Mouse (Mus musculus) midbrain, embryonic 10.5 days (tissue): ENCODE data around the gene Ascc3. TPM values are rescaled to one million over a fixed set of nuclear protein-coding genes. Genes with fewer than 3 reads are reported as not detected.

Experiments used
- DNase-seq: peaks from one replicate; pipeline ENCODE4 v3.0.0-alpha.2; 2017; ENCODE audit warnings: low spot score
- H3K27ac ChIP-seq: fragments of 300-500 bp; sonication (generic); replicated peaks from 2 replicates; pipeline ENCODE4 v1.5.1; 2016; ENCODE audit warnings: mild to moderate bottlenecking
- H3K27me3 ChIP-seq: fragments of 300-500 bp; sonication (generic); 2 replicates; pipeline ENCODE4 v1.6.1; 2016; ENCODE audit warnings: low read depth, mild to moderate bottlenecking; ENCODE audit not compliant: poor library complexity, severe bottlenecking
- H3K36me3 ChIP-seq: fragments of 300-500 bp; sonication (generic); 2 replicates; pipeline ENCODE4 v1.6.1; 2016; ENCODE audit warnings: mild to moderate bottlenecking, moderate library complexity
- H3K4me1 ChIP-seq: fragments of 300-500 bp; sonication (generic); 2 replicates; pipeline ENCODE4 v1.6.1; 2016
- H3K4me3 ChIP-seq: fragments of 300-500 bp; sonication (generic); 2 replicates; pipeline ENCODE4 v1.5.1; 2016; ENCODE audit warnings: mild to moderate bottlenecking, moderate library complexity
- H3K9me3 ChIP-seq: fragments of 300-500 bp; sonication (generic); replicated peaks from 2 replicates; pipeline ENCODE4 v1.6.1; 2016; ENCODE audit warnings: mild to moderate bottlenecking
- WGBS: fragments of 180-500 bp; shearing (Covaris S2); methylation state at CpG from one replicate; pipeline ENCODE4 v1.1.7; 2016; 5-methylcytosine and 5-hydroxymethylcytosine counted together
- polyA plus RNA-seq: library from polyadenylated mRNA; unstranded; fragments of >200 nt; fragmentation: Nextera tagmentation; extraction: Ambion mirVana; gene quantifications from 2 replicates; pipeline ENCODE4 v1.2.1, GENCODE M21; 2016

Gene Ascc3
- polyA plus RNA-seq, 1 experiment from 2014 or later, result 15.0 TPM

DNA sequence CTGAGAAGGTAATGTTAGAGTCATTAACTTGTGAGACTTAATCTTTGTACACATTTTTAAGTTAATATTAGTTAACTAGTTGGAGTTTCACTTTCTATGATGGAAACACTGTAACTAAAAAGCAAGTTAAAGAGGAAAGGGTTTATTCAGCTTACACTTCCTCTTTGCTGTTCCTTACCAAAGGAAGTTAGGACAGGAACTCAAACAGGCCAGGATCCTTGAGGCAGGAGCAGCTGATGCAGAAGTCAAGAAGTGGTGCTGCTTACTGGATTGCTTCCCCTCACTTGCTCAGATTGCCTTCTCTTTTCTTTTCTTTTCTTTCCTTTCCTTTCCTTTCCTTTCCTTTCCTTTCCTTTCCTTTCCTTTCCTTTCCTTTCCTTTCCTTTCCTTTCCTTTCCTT is 97.9 kb downstream of the Ascc3 start:
- Histone ChIP-seq H3K27ac (no peak overlapping the region), H3K36me3 (peaks cover 3% of the 10 kb centered on the region; the same call in 1 of the 2 replicates), H3K27me3 (no peaks in the 10 kb centered on the region), H3K9me3 (no peaks in the 10 kb centered on the region), H3K4me3 (no peak overlapping the region), H3K4me1 (no peaks in the 10 kb centered on the region)
- no peak for DNase-seq

DNA sequence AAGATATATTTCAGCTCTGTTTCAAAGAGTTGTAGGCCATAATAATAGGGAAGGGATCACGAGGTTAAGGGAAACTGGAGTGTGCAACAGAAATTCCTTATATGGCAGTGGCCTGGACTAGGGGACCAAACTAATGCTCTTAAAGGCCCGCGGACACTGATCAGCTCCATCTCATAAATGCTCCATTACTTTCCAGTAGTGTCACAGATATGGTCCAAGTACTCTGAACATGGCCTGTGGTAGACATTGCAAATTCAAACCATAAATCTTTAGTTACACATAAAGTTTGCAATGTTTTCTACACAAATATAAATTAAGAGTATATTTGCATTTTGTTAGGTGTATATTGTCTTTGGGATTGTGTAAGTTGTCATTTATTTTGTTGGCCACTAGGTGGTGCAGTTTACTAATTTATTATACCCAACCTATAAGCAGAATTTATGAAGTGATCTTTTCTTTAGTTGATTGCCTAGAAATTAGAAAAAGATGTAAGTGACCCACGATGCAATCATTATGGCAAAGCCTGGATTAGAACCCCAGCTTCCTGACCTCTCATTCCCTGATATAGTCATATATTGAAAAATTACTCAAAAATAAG is 106.5 kb downstream of the Ascc3 start:
- Histone ChIP-seq H3K4me3 (no peak overlapping the region), H3K36me3 (no peaks in the 10 kb centered on the region), H3K4me1 (no peaks in the 10 kb centered on the region), H3K9me3 (no peaks in the 10 kb centered on the region), H3K27me3 (no peaks in the 10 kb centered on the region), H3K27ac (no peak overlapping the region)
- no peak for DNase-seq
- WGBS, result 62% methylated on average over 4 of the region's 4 CpGs

DNA sequence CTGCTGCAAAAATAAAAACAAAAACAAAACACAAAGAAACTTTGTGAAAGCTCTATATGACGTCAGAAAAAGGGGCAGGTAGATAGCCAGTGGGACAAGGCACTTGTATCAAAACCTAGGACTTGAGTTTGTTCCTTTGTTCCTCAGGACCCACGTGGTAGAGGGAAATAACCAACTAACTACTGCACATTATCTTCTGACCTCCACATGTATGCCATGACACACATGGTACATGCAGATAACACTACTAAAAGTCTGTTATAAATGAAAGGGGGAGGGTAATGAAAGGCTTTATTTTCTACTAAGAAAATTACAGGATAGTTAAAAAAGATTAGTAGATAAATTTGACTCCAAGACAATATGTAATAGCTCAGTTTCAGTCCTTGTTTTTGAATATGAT is 109.3 kb downstream of the Ascc3 start:
- Histone ChIP-seq H3K9me3 (no peaks in the 10 kb centered on the region), H3K36me3 (no peaks in the 10 kb centered on the region), H3K4me1 (no peaks in the 10 kb centered on the region), H3K27me3 (no peaks in the 10 kb centered on the region), H3K27ac (no peak overlapping the region), H3K4me3 (no peak overlapping the region)
- no peak for DNase-seq
- 74% methylated on average over 2 of the region's 2 CpGs for WGBS

DNA sequence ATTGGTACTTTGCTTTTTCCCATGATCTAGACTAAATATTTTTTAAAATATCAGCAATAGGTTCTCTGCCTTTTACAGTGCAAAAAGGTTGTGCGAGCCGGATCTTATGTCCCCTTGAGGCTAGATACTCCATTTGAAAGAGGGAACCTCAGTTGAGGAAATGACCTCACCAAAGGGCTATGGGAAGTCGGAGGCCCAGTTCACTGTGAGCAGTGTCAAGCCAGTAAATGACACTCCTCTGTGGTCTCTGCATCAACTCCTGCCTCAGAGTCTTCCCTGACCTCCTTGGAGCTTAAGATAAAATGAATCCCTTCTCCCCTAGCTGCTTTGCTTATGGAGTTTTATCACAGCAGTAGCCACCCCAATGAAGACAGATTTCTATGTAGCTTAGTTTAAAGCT is 109.9 kb downstream of the Ascc3 start:
- H3K36me3 ChIP-seq, result no peaks in the 10 kb centered on the region
- H3K27me3 ChIP-seq, result no peaks in the 10 kb centered on the region
- no peaks in the 10 kb centered on the region for H3K9me3 ChIP-seq
- DNase-seq, result no peak
- no peak overlapping the region for H3K27ac ChIP-seq
- no peak overlapping the region for H3K4me3 ChIP-seq
- WGBS, result 81% methylated on average over 3 of the region's 3 CpGs
- no peaks in the 10 kb centered on the region for H3K4me1 ChIP-seq

DNA sequence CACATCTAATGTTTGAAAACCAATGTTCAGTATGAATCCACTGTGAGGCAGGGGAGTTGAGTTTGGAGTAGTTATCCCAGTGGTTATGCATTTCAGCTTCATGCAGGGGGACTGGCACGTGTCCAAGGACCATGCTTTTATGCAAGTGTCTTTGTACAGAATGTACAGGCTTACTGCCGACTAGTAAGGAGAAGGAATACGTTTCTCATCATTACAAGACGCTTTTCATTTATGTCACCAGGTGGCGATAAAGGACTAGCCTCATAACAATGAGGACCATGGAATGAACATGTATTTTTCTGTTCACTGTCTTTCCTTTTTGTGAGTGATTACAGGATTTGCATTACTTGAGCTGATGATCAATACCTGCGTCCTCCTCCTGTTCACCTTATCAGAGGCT is 111.7 kb downstream of the Ascc3 start:
- no peak overlapping the region for H3K27ac ChIP-seq
- no peaks in the 10 kb centered on the region for H3K27me3 ChIP-seq
- H3K4me1 ChIP-seq, result no peaks in the 10 kb centered on the region
- no peaks in the 10 kb centered on the region; the same call in 1 of the 2 replicates for H3K36me3 ChIP-seq
- 33% methylated on average over 6 of the region's 6 CpGs for WGBS
- H3K9me3 ChIP-seq, result no peaks in the 10 kb centered on the region
- no peak overlapping the region for H3K4me3 ChIP-seq
- DNase-seq, result no peak

DNA sequence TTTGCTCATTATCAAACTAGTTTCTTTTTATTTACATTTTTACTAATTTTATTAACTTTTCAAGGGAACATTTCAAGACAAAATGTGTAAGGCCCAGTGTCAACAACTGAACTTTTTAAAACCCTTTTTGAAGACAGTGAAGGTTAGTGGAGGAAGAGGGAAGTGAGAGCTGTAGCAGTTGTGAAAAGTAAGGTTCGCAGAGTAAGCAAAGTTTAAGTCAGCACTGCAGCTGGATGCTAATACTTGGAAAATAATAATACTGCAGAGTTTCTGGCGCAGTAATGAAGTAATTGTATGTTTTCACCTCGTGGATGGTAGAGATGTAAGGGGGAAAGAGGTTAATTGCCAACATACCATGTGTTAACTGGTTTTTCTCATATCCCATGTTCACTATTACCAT is 112.4 kb downstream of the Ascc3 start:
- no peak overlapping the region for H3K4me3 ChIP-seq
- H3K27ac ChIP-seq, result no peak overlapping the region
- no peaks in the 10 kb centered on the region for H3K9me3 ChIP-seq
- WGBS, result 92% methylated on average over 3 of the region's 3 CpGs
- no peaks in the 10 kb centered on the region for H3K27me3 ChIP-seq
- no peak for DNase-seq
- no peaks in the 10 kb centered on the region for H3K4me1 ChIP-seq
- no peaks in the 10 kb centered on the region; the same call in 1 of the 2 replicates for H3K36me3 ChIP-seq

DNA sequence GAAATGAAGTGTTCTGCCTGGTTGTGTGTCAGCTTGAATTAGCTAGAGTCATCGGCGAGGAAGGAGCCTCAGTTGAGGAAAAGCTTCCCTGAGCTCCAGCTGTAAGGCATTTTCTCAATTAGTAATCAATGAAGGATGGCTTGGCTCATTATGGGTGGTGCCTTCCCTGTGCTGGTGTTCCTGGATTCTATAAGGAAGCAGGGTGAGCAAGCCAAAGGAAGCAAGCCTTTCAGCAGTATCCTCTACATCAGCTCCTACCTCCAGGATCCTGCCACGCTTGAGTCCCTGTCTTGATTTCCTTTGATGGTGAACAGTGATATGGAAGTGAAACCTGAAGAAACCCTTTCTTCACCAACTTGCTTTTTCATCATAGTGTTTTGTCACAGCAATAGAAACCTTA is 118.8 kb downstream of the Ascc3 start:
- Histone ChIP-seq H3K4me1 (no peaks in the 10 kb centered on the region), H3K36me3 (peaks cover 8% of the 10 kb centered on the region; the same call in 1 of the 2 replicates), H3K4me3 (no peak overlapping the region), H3K9me3 (no peaks in the 10 kb centered on the region), H3K27ac (no peak overlapping the region), H3K27me3 (no peaks in the 10 kb centered on the region)
- 96% methylated on average over 3 of the region's 3 CpGs for WGBS
- no peak for DNase-seq

DNA sequence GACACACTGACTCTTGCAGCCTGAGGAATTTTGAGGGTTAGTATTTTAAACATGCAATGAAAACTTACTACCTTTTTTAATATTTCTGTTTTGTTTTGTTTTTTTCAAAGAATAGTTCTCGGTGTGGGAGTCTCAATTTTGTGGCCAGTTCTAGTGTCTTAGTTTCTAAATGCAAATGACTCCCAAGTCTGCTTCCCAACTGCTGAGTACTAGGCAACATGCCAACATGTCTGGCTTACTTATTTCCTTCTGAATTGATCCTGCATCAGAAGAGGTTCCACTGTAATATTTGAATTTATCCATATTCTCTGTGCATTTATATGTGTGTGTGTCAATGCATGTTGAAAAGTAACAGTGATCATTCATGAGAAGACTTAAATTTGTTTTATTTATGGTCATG is 119.3 kb downstream of the Ascc3 start:
- no peak for DNase-seq
- Histone ChIP-seq H3K4me1 (no peaks in the 10 kb centered on the region), H3K27me3 (no peaks in the 10 kb centered on the region), H3K9me3 (no peaks in the 10 kb centered on the region), H3K4me3 (no peak overlapping the region), H3K36me3 (peaks cover 8% of the 10 kb centered on the region; the same call in 1 of the 2 replicates), H3K27ac (no peak overlapping the region)
- 94% methylated on average over 1 of the region's 1 CpGs for WGBS

DNA sequence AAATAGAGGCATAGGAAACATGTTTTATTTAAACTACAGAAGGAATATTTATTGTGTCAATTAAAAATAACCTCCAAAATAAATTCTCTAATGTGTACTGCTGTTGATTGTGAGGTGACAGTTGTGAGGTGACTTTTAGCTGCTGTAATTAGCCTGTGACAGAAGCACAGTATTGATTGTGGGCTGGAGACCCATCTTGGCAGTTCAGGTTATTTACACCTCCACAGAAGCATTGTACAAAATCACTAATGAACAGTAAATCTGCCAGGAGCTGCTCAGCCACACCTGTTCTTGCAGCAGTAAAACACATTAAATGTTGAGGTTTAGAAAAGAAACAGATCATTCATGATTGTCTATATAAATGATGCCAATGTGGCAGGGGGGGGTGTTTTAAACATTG is 141.0 kb downstream of the Ascc3 start:
- Histone ChIP-seq H3K9me3 (no peaks in the 10 kb centered on the region), H3K4me1 (no peaks in the 10 kb centered on the region), H3K27ac (no peak overlapping the region), H3K36me3 (peaks cover 6% of the 10 kb centered on the region; the same call in 1 of the 2 replicates), H3K4me3 (no peak overlapping the region), H3K27me3 (no peaks in the 10 kb centered on the region)
- no peak for DNase-seq

DNA sequence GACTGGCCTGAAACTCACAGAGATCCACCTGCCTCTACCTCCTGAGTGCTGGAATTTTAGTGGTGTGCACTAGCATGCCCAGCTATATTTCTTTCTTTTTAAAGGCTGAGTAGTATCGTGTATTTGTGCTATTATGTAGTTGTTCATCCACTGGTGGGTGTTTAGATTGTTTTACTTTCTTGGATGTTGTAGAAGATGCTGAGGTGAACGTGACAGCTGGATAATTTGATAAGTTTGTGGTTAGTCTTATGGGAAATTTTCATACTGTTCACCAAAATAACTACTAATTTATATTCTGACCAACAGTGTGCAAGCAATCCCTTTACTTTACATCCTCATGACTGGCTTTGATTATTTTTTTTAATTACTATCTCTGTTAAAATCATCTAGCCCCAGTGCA is 169.6 kb downstream of the Ascc3 start:
- Histone ChIP-seq H3K9me3 (no peaks in the 10 kb centered on the region), H3K27ac (no peak overlapping the region), H3K4me1 (no peaks in the 10 kb centered on the region), H3K27me3 (no peaks in the 10 kb centered on the region), H3K4me3 (no peak overlapping the region), H3K36me3 (0 out of 2 replicates have a peak, but pooled peaks cover 4% of the 10 kb centered on the region)
- 92% methylated on average over 2 of the region's 2 CpGs for WGBS
- DNase-seq, result no peak

DNA sequence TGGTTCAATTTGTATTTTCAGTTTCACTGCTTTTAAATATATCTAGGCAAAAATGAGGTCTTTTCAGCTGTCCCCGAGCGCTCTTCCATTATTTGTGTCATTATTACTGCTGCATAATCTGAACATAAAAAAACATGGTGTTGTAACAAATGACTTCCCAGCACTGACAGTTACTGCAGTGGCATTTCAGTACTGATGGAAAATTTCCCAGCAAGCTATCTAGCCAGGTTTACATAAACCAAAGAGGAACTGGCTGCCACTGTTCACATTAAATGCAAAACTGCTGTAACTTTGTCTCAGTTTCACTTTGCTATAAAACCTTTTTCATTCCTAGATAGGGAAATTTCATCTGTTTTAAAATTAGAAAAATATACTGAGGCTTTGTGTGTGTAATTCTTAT is 170.5 kb downstream of the Ascc3 start:
- DNase-seq, result no peak
- H3K9me3 ChIP-seq, result no peaks in the 10 kb centered on the region
- 90% methylated on average over 2 of the region's 2 CpGs for WGBS
- no peak overlapping the region for H3K4me3 ChIP-seq
- H3K36me3 ChIP-seq, result 0 out of 2 replicates have a peak, but pooled peaks cover 2% of the 10 kb centered on the region
- H3K27ac ChIP-seq, result no peak overlapping the region
- H3K27me3 ChIP-seq, result no peaks in the 10 kb centered on the region
- no peaks in the 10 kb centered on the region for H3K4me1 ChIP-seq

DNA sequence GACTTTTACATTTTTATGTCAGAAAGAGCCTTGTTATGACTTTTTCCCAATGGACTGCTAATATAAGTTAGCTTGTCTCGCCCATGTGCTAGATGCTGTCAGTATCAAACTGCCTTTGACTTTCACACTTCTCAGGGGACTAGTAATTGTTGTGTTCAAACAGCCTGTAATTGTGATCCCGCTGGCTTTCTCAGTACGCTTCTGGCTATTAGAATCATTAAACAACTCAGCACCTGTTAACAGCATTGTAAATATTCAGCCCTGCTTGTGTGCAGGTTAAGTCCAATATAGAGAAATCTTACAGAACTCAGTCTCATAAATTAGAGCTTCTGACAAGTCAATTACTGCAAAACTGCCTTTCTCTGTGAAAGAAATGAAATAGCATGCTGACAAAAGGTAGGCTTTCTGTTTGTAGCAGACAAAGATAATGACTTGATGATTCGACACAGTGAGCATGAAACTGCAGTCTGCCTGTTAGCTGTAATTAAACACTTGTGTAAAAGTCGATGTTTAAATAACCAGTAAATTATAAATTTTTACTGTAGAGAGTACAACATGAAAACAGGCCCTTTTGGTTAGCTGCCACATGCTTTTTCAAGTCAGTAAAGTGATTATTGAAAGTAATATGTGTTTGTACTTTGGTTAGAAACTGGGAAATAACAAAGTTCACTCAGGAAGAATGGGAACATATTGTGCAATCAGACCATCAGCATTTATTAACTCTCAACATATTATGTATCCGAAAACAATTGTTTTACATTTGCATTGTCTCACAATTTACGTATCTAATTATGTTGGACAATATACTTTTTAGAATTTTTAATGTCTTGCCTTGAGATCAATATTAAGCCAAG is 171.2 kb downstream of the Ascc3 start:
- H3K27me3 ChIP-seq, result no peaks in the 10 kb centered on the region
- DNase-seq, result no peak
- H3K9me3 ChIP-seq, result no peaks in the 10 kb centered on the region
- H3K27ac ChIP-seq, result no peak overlapping the region
- no peaks in the 10 kb centered on the region for H3K4me1 ChIP-seq
- no peak overlapping the region for H3K4me3 ChIP-seq
- no peaks in the 10 kb centered on the region for H3K36me3 ChIP-seq
- WGBS, result 82% methylated on average over 7 of the region's 7 CpGs

DNA sequence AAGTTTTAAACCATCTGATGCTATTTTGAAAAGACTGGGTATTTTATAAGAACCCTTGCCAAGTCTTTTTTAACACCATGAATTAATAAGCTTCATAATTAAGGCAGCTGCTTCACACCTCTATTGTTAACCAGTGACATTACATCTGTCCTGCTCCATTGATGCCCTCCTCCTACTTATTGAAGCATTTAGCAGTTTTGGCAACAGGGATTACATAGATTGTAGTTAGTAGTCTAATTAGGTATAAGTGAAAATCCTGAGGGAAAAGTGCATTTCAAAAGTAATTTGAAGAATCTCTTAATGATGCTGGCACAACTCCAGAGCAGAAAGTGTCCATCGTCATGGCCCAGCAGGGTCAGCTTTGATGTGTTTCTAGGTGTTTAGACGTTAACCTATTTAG is 180.3 kb downstream of the Ascc3 start:
- no peaks in the 10 kb centered on the region for H3K9me3 ChIP-seq
- H3K4me3 ChIP-seq, result no peak overlapping the region
- no peak for DNase-seq
- whole genome bisulfite sequencing, result 79% methylated on average over 2 of the region's 2 CpGs
- no peaks in the 10 kb centered on the region for H3K27me3 ChIP-seq
- H3K36me3 ChIP-seq, result no peaks in the 10 kb centered on the region
- no peak overlapping the region for H3K27ac ChIP-seq
- 0 out of 2 replicates have a peak, but pooled peaks cover 4% of the 10 kb centered on the region for H3K4me1 ChIP-seq
